ENCODE assay signal across 8 mouse cellular contexts in genomic region chr2:84481863-84482262, GRCm38 (mm10). TPM values are rescaled to one million over a fixed set of nuclear protein-coding genes. Genes with fewer than 3 reads are reported as not detected.
A peak's percentile ranks its signal among the peaks of the same experiment; 100 is the strongest.
DNase-seq lines count a peak whose midpoint lies in the region; ATAC-seq and TF ChIP-seq lines count a peak whose summit lies in the region.

No protein-coding gene starts in this region.

- H3K79me2 ChIP-seq in CH12.LX (replicated peaks; ENCODE audit: control insufficient read depth, extremely low read depth, insufficient read depth, poor library complexity, severe bottlenecking): no peaks in the 10 kb centered on the region

- in situ Hi-C loops in CH12.LX (cut with MboI; ENCODE audit: low pct_ligation_motif_present, low pct_unique_long_range_greater_than_20kb, low sequenced_read_pairs): no loop called here

- dilution Hi-C loops in CH12.LX (cut with MboI; ENCODE audit: extremely low pct_ligation_motif_present, extremely low pct_unique_long_range_greater_than_20kb, low sequenced_read_pairs): no loop called here

- no peak for TF ChIP-seq POLR2A in CH12.LX (IDR thresholded peaks at IDR 0.05; ENCODE audit: low read depth, low read length)

- peaks cover 0 to 8% of the 10 kb centered on the region in 2 experiments; a peak in 3 of 4 replicates for H3K4me1 ChIP-seq in CH12.LX (ENCODE audit: control insufficient read depth in 1 of 2, insufficient read depth in 2 of 2)
- no peaks in the 10 kb centered on the region for H3K4me1 ChIP-seq in embryonic facial prominence, embryonic 15.5 days
- no peaks in the 10 kb centered on the region for H3K4me1 ChIP-seq in hindbrain, postnatal 0 days (ENCODE audit: insufficient read depth, low read length)
- no peaks in the 10 kb centered on the region for H3K4me1 ChIP-seq in midbrain, embryonic 16.5 days (ENCODE audit: control insufficient read depth, insufficient read depth, low read length)

- no peaks in the 10 kb centered on the region for H3K36me3 ChIP-seq in CH12.LX (replicated peaks in 1 of 2; ENCODE audit: control insufficient read depth in 1 of 2, insufficient read depth in 1 of 2, low read length in 1 of 2)
- H3K36me3 ChIP-seq in embryonic facial prominence, embryonic 15.5 days: no peaks in the 10 kb centered on the region
- no peaks in the 10 kb centered on the region for H3K36me3 ChIP-seq in hindbrain, postnatal 0 days (ENCODE audit: insufficient read depth, low read length)
- no peaks in the 10 kb centered on the region for H3K36me3 ChIP-seq in midbrain, embryonic 16.5 days (ENCODE audit: control insufficient read depth, insufficient read depth, low read length)

- no peak overlapping the region for H3K9ac ChIP-seq in CH12.LX (ENCODE audit: insufficient read depth, low read depth)
- H3K9ac ChIP-seq in embryonic facial prominence, embryonic 15.5 days: no peak overlapping the region
- H3K9ac ChIP-seq in hindbrain, postnatal 0 days (replicated peaks; ENCODE audit: low read length): no peak overlapping the region
- no peak overlapping the region for H3K9ac ChIP-seq in midbrain, embryonic 16.5 days (ENCODE audit: low read depth, low read length)

- WGBS in embryonic facial prominence, embryonic 15.5 days: 29% methylated on average over 7 of the region's 7 CpGs
- 37% methylated on average over 7 of the region's 7 CpGs for WGBS in hindbrain, postnatal 0 days
- 50% methylated on average over 7 of the region's 7 CpGs for WGBS in midbrain, embryonic 16.5 days

- no peak for TF ChIP-seq EP300 in CH12.LX (IDR thresholded peaks at IDR 0.05; ENCODE audit: low read length)

- no peak overlapping the region; the same call in 1 of the 2 replicates for H3K4me2 ChIP-seq in CH12.LX (ENCODE audit: insufficient read depth, low read depth, poor library complexity, severe bottlenecking)
- no peak overlapping the region for H3K4me2 ChIP-seq in embryonic facial prominence, embryonic 15.5 days (replicated peaks)
- H3K4me2 ChIP-seq in hindbrain, postnatal 0 days (ENCODE audit: low read depth, low read length): 0 out of 2 replicates have a peak overlapping the region, but pooled peaks have one; percentile 35
- peak overlapping the region; percentile 42 for H3K4me2 ChIP-seq in midbrain, embryonic 16.5 days (ENCODE audit: low read length)

- TF ChIP-seq RAD21 in CH12.LX (IDR thresholded peaks at IDR 0.05; ENCODE audit: low read depth, low read length): no peak

- TF ChIP-seq CTCF in CH12.LX (conservative IDR thresholded peaks at IDR 0.05 in 1 of 2, IDR thresholded peaks at IDR 0.05 in 1 of 2; ENCODE audit: low read depth in 2 of 2, low read length in 2 of 2): no peak
- no peak for TF ChIP-seq CTCF in hindbrain, postnatal 0 days (IDR thresholded peaks at IDR 0.05; ENCODE audit: low read depth)

- no peaks in the 10 kb centered on the region for H3K27me3 ChIP-seq in CH12.LX (replicated peaks)
- no peaks in the 10 kb centered on the region for H3K27me3 ChIP-seq in embryonic facial prominence, embryonic 15.5 days
- no peaks in the 10 kb centered on the region for H3K27me3 ChIP-seq in hindbrain, postnatal 0 days (ENCODE audit: insufficient read depth, low read length)
- no peaks in the 10 kb centered on the region for H3K27me3 ChIP-seq in midbrain, embryonic 16.5 days (ENCODE audit: control insufficient read depth, insufficient read depth, low read depth, low read length)

- no peaks in the 10 kb centered on the region for H3K9me3 ChIP-seq in CH12.LX (replicated peaks; ENCODE audit: low read length)
- no peaks in the 10 kb centered on the region for H3K9me3 ChIP-seq in embryonic facial prominence, embryonic 15.5 days (replicated peaks)
- H3K9me3 ChIP-seq in hindbrain, postnatal 0 days (ENCODE audit: low read length): no peaks in the 10 kb centered on the region
- no peaks in the 10 kb centered on the region for H3K9me3 ChIP-seq in midbrain, embryonic 16.5 days (replicated peaks; ENCODE audit: control insufficient read depth, low read length, poor library complexity, severe bottlenecking)

- intact Hi-C loops in left cerebral cortex, postnatal 4 days (cut with DNase I): no loop called here

- H3K4me3 ChIP-seq in CH12.LX (replicated peaks in 1 of 3; ENCODE audit: low read depth in 2 of 3, low read length in 2 of 3, poor library complexity in 1 of 3): no peak overlapping the region
- H3K4me3 ChIP-seq in embryonic facial prominence, embryonic 15.5 days (replicated peaks): peak overlapping the region; percentile 5; the same call in 1 of the 2 replicates
- H3K4me3 ChIP-seq in hindbrain, postnatal 0 days (ENCODE audit: low read length): no peak overlapping the region
- 0 out of 2 replicates have a peak overlapping the region, but pooled peaks have one; percentile 1 for H3K4me3 ChIP-seq in midbrain, embryonic 16.5 days (ENCODE audit: low read depth, low read length)

- H3K27ac ChIP-seq in CH12.LX (ENCODE audit: insufficient read depth, low read depth): no peak overlapping the region
- H3K27ac ChIP-seq in embryonic facial prominence, embryonic 15.5 days (replicated peaks): no peak overlapping the region
- no peak overlapping the region for H3K27ac ChIP-seq in hindbrain, postnatal 0 days
- H3K27ac ChIP-seq in midbrain, embryonic 16.5 days (ENCODE audit: low read length): no peak overlapping the region

- DNase-seq in A20 (ENCODE audit: low read depth, low spot score) (peak; percentile 51), CH12.LX (ENCODE audit: extremely low read depth) (peak; percentile 66)
- peak; percentile 71 for DNase-seq in hindbrain, postnatal 0 days (ENCODE audit: low spot score)
- DNase-seq in left cerebral cortex, postnatal 4 days: peak; percentile 5
- peak; percentile 18 for DNase-seq in testis, postnatal 14 days (ENCODE audit: low spot score)
- no peak for DNase-seq in ovary, postnatal 36 days (ENCODE audit: low spot score)

- ATAC-seq in embryonic facial prominence, embryonic 15.5 days (ENCODE audit: insufficient number of reproducible peaks, low FRiP score, low TSS enrichment, low read depth): no peak
- ATAC-seq in hindbrain, postnatal 0 days: peak; percentile 74
- peak; percentile 89 for ATAC-seq in midbrain, embryonic 16.5 days

TF ChIP-seq in CH12.LX, 34 proteins besides CTCF, POLR2A, EP300 and RAD21:
- TF ChIP-seq CHD1 (IDR thresholded peaks at IDR 0.05; ENCODE audit: low read depth, low read length): no peak
- TF ChIP-seq POLR2AphosphoS2 (IDR thresholded peaks at IDR 0.05; ENCODE audit: low read depth, low read length): no peak
- TF ChIP-seq ETS1 (conservative IDR thresholded peaks at IDR 0.05; ENCODE audit: low read depth, low read length): no peak
- peak; percentile 55; the same call in 1 of the 2 replicates for TF ChIP-seq ELF1 (IDR thresholded peaks at IDR 0.05; ENCODE audit: low read depth, low read length)
- peak; percentile 73; the same call in 1 of the 2 replicates for TF ChIP-seq KAT2A (IDR thresholded peaks at IDR 0.05; ENCODE audit: insufficient replicate concordance, low read length)
- peak; percentile 94 for TF ChIP-seq HCFC1 (IDR thresholded peaks at IDR 0.05; ENCODE audit: low read depth, low read length)
- no peak for TF ChIP-seq NELFE (IDR thresholded peaks at IDR 0.05; ENCODE audit: low read depth, low read length)

RNA-seq across cellular contexts. Expression of gene Tfpi, which starts 5.3 kb away (rescaled TPM):
- not detected in 2 replicates for total RNA-seq in CH12.LX (2012; rRNA removed)
- 0.38 and 0.46 TPM in 2 replicates for total RNA-seq in CH12.LX (2014; rRNA removed)
- polyA plus RNA-seq in CH12.LX (2012; ENCODE audit: insufficient read length, low read depth): 0.17 TPM in 1 of 2 replicates, not detected in the other
- 24.6 and 27.0 TPM in 2 replicates for polyA plus RNA-seq in embryonic facial prominence, embryonic 15.5 days (2015; fragmentation: Nextera tagmentation; extraction: Ambion mirVana)
- 9.5 and 10.7 TPM in 2 replicates for total RNA-seq in hindbrain, postnatal 0 days (2014; rRNA removed)
- polyA plus RNA-seq in hindbrain, postnatal 0 days (2015; fragmentation: Nextera tagmentation; extraction: Ambion mirVana): 13.1 and 15.3 TPM in 2 replicates
- total RNA-seq in left cerebral cortex, postnatal 4 days (2021): 10 to 100 TPM in 1 of 2 experiments, 1 to 10 TPM in 1; 9.3 to 10.3 TPM
- polyA plus RNA-seq in midbrain, embryonic 16.5 days (2015; fragmentation: Nextera tagmentation; extraction: Ambion mirVana): 14.1 and 16.1 TPM in 2 replicates

RNA-seq across cellular contexts. Expression of gene Calcrl, which starts 56.7 kb away (rescaled TPM):
- total RNA-seq in CH12.LX (2012; rRNA removed) (2.6 and 3.9 TPM in 2 replicates), CH12.LX (2014; rRNA removed) (12.1 and 13.6 TPM in 2 replicates)
- 4.3 and 5.9 TPM in 2 replicates for polyA plus RNA-seq in CH12.LX (2012; ENCODE audit: insufficient read length, low read depth)
- polyA plus RNA-seq in embryonic facial prominence, embryonic 15.5 days (2015; fragmentation: Nextera tagmentation; extraction: Ambion mirVana): 18.2 and 22.2 TPM in 2 replicates
- total RNA-seq in hindbrain, postnatal 0 days (2014; rRNA removed): 19.8 and 31.9 TPM in 2 replicates
- 12.0 and 16.8 TPM in 2 replicates for polyA plus RNA-seq in hindbrain, postnatal 0 days (2015; fragmentation: Nextera tagmentation; extraction: Ambion mirVana)
- total RNA-seq in left cerebral cortex, postnatal 4 days (2021): 1 to 10 TPM; 5.7 to 7.5 TPM
- 8.6 and 8.7 TPM in 2 replicates for polyA plus RNA-seq in midbrain, embryonic 16.5 days (2015; fragmentation: Nextera tagmentation; extraction: Ambion mirVana)

Comparison
In these comparisons a context has a peak if more than half of its experiments do, and no peak if none do; other contexts are left out.
1. H3K4me2 ChIP-seq: peak in hindbrain, postnatal 0 days (single experiment) and midbrain, embryonic 16.5 days (single experiment); none in CH12.LX (single experiment) and embryonic facial prominence, embryonic 15.5 days (single experiment).
2. H3K4me3 ChIP-seq: peak in embryonic facial prominence, embryonic 15.5 days (single experiment) and midbrain, embryonic 16.5 days (single experiment); none in CH12.LX (0 of 3) and hindbrain, postnatal 0 days (single experiment).
3. RNA of gene Tfpi, which starts 5.3 kb away (polyA plus RNA-seq): 24.6 to 27.0 TPM in embryonic facial prominence, embryonic 15.5 days, 13.1 to 15.3 TPM in hindbrain, postnatal 0 days and 14.1 to 16.1 TPM in midbrain, embryonic 16.5 days; 0.17 TPM in CH12.LX; every median in the first group is over 10 times any median in the second.